Mouse (Mus musculus) spleen, postnatal 0 days (tissue): Measurements from ENCODE around the gene Slc22a27. TPM values are rescaled to one million over a fixed set of nuclear protein-coding genes. Genes with fewer than 3 reads are reported as not detected.

Experiments
- polyA plus RNA-seq: library from polyadenylated mRNA; unstranded; fragments of >200 nt; fragmentation: Nextera tagmentation; extraction: Ambion mirVana; gene quantifications from 2 replicates; pipeline ENCODE4 v1.2.1, GENCODE M21; 2015

The Slc22a27 gene
- polyA plus RNA-seq: not detected in 2 replicates

GRCm38 (mm10) chr19:7965927-7966326 lies at the start of gene Slc22a27:
Slc22a27 (minus strand) TSS chr19:7966027.

Other genes with a start within 250 kb of the Slc22a27 start
- not detected in 2 replicates for gene Slc22a26, start 163.4 kb downstream of the Slc22a27 start, polyA plus RNA-seq
- gene Slc22a28, start 166.0 kb upstream of the Slc22a27 start, polyA plus RNA-seq: not detected in 2 replicates